Mouse (Mus musculus) liver, adult 2 months (tissue): ENCODE results near the gene Prkaa1.

Experiments
- CTCF ChIP-seq: fragments of 200-500 bp; IDR thresholded peaks from 2 replicates; pipeline ENCODE4 v1.5.1; 2011; ENCODE audit warnings: low read depth, low read length, control low read depth
- POLR2A ChIP-seq: fragments of 200-500 bp; IDR thresholded peaks from 2 replicates; pipeline ENCODE4 v1.6.1; 2011; ENCODE audit warnings: low read length, control low read depth; ENCODE audit not compliant: insufficient read depth; ENCODE audit errors: extremely low read depth

DNA sequence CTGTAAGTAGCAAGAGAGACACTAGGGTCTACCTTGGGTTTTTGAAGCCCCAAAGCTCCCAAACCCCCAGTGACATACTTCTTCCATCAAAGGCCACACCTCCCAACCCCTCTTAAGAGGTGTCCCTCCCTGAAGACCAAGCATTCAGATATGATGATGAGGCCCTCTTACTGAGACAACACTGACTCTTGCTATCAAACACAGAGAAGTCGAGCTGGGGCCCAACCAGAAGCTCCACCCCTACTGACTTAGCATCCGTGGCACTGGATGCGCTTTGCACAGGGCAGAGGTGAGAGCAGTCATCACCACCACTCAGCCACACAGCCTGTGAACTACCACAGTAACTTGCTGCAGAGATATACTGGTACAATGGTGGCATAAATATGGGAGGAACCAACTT, 31.0 kb upstream of the Prkaa1 start:
- TF ChIP-seq POLR2A (no peak), CTCF (no peak)
